Mouse (Mus musculus): ENCODE measurements around the gene Gabra1. TPM values are rescaled to one million over a fixed set of nuclear protein-coding genes. Genes with fewer than 3 reads are reported as not detected.

The Gabra1 gene
- 100 to 1,000 TPM; 460 to 471 TPM for total RNA-seq (2021)
- long read RNA-seq, experiment 1, full-length matches to known transcripts = 141 of 188 reads
- long read RNA-seq, experiment 1, partial matches to known transcripts = 39 of 188 reads
- long read RNA-seq, experiment 1, other reads (novel, unspliced or antisense) = 8 of 188 reads
- long read RNA-seq, experiment 2, full-length matches to known transcripts = 90 of 123 reads
- long read RNA-seq, experiment 2, partial matches to known transcripts = 17 of 123 reads
- long read RNA-seq, experiment 2, other reads (novel, unspliced or antisense) = 16 of 123 reads

GRCm38 (mm10) chr11:42182825-42183152 lies at the start of gene Gabra1:
TSS of gene Gabra1 (minus strand) at chr11:42182930.
- intact Hi-C loops (cut with DNase I) = loop anchor here (2.0 kb wide), 1 partner anchor 238 kb away; no protein-coding TSS in a partner anchor
- DNase-seq (ENCODE audit: low spot score in 2 of 2) = peak; percentile 49 to 62

GRCm38 (mm10) chr11:42181973-42182824 lies 531 bp downstream of the Gabra1 start:
- intact Hi-C loops (cut with DNase I) = loop anchor here (2.0 kb wide), 1 partner anchor 239 kb away; no protein-coding TSS in a partner anchor
- DNase-seq (ENCODE audit: low spot score in 2 of 2) = peak; percentile 55 to 56

GRCm38 (mm10) chr11:42181426-42181825 lies 1.3 kb downstream of the Gabra1 start:
- intact Hi-C loops (cut with DNase I) = no loop called here
- DNase-seq (ENCODE audit: low spot score in 2 of 2) = peak; percentile 8 to 11

GRCm38 (mm10) chr11:42179535-42179934 lies 3.2 kb downstream of the Gabra1 start:
- no peak for DNase-seq (ENCODE audit: low spot score in 2 of 2)
- intact Hi-C loops (cut with DNase I) = loop anchor here (10.0 kb wide), 1 partner anchor 1405 kb away; no protein-coding TSS in a partner anchor

- DNase-seq (ENCODE audit: low spot score in 2 of 2) = peak in 1 of 2 experiments; percentile 27
- intact Hi-C loops (cut with DNase I) = loop anchor here (10.0 kb wide), 1 partner anchor 1403 kb away; no protein-coding TSS in a partner anchor
These were observed 4.4 kb downstream of the Gabra1 start for GRCm38 (mm10) chr11:42178296-42178695.

- intact Hi-C loops (cut with DNase I) = no loop called here
These were observed 31.3 kb downstream of the Gabra1 start for GRCm38 (mm10) chr11:42151396-42151795.

GRCm38 (mm10) chr11:42116931-42117330 lies 65.8 kb downstream of the Gabra1 start:
- intact Hi-C loops (cut with DNase I) = no loop called here

More at GRCm38 (mm10) chr11:42151396-42151795, 31.3 kb downstream of the Gabra1 start:
- DNase-seq (ENCODE audit: low spot score in 2 of 2) = peak; percentile 20 to 48

GRCm38 (mm10) chr11:42110051-42110450 lies 72.7 kb downstream of the Gabra1 start:
- no peak for DNase-seq (ENCODE audit: low spot score in 2 of 2)
- intact Hi-C loops (cut with DNase I) = no loop called here

More at GRCm38 (mm10) chr11:42116931-42117330, 65.8 kb downstream of the Gabra1 start:
- DNase-seq (ENCODE audit: low spot score in 2 of 2) = no peak

GRCm38 (mm10) chr11:42109627-42110026 lies 73.1 kb downstream of the Gabra1 start:
- intact Hi-C loops (cut with DNase I) = no loop called here
- no peak for DNase-seq (ENCODE audit: low spot score in 2 of 2)

- intact Hi-C loops (cut with DNase I) = no loop called here
- no peak for DNase-seq (ENCODE audit: low spot score in 2 of 2)
These were observed 87.2 kb downstream of the Gabra1 start for GRCm38 (mm10) chr11:42095556-42095955.

Other genes starting within 250 kb of the Gabra1 start
- gene Gabrg2, start 182.1 kb downstream of the Gabra1 start, total RNA-seq (2021) = 100 to 1,000 TPM; 171 to 172 TPM
- gene Gabra6, start 138.1 kb upstream of the Gabra1 start, total RNA-seq (2021) = under 1 TPM in 1 of 2 experiments, not detected in 1; 0.81 TPM
- 100 to 1,000 TPM; 178 to 196 TPM for gene Gabrb2, start 236.8 kb upstream of the Gabra1 start, total RNA-seq (2021)